Mouse (Mus musculus): ENCODE results near the gene Adarb2. TPM values are rescaled to one million over a fixed set of nuclear protein-coding genes. Genes with fewer than 3 reads are reported as not detected.
A peak's percentile ranks its signal among the peaks of the same experiment; 100 is the strongest.

The Adarb2 gene
- total RNA-seq, 1 experiment from 2014 or later: 0.05 TPM

- ATAC-seq (replicated peaks; ENCODE audit: low read depth, poor library complexity, severe bottlenecking): no peak
Observed at GRCm38 (mm10) chr13:8567111-8568026, 364.7 kb downstream of the Adarb2 start.

- no peak for ATAC-seq (replicated peaks; ENCODE audit: low read depth, poor library complexity, severe bottlenecking)
Observed at GRCm38 (mm10) chr13:8570269-8570668, 367.6 kb downstream of the Adarb2 start.

- ATAC-seq (replicated peaks; ENCODE audit: low read depth, poor library complexity, severe bottlenecking): no peak
Observed at GRCm38 (mm10) chr13:8573908-8574307, 371.2 kb downstream of the Adarb2 start.

GRCm38 (mm10) chr13:8584257-8585005 lies 381.8 kb downstream of the Adarb2 start:
- ATAC-seq (replicated peaks; ENCODE audit: low read depth, poor library complexity, severe bottlenecking): no peak

GRCm38 (mm10) chr13:8587447-8587846 lies 384.8 kb downstream of the Adarb2 start:
- ATAC-seq (replicated peaks; ENCODE audit: low read depth, poor library complexity, severe bottlenecking): no peak

- ATAC-seq (replicated peaks; ENCODE audit: low read depth, poor library complexity, severe bottlenecking): no peak
Observed at GRCm38 (mm10) chr13:8590460-8590859, 387.8 kb downstream of the Adarb2 start.

- no peak for ATAC-seq (replicated peaks; ENCODE audit: low read depth, poor library complexity, severe bottlenecking)
Observed at GRCm38 (mm10) chr13:8596977-8597646, 394.4 kb downstream of the Adarb2 start.

GRCm38 (mm10) chr13:8597647-8598017 lies 395.0 kb downstream of the Adarb2 start:
- ATAC-seq (replicated peaks; ENCODE audit: low read depth, poor library complexity, severe bottlenecking): 0 out of 2 replicates have a peak, but pooled peaks have one; percentile 32

GRCm38 (mm10) chr13:8605645-8606044 lies 403.0 kb downstream of the Adarb2 start:
- peak; percentile 45; the same call in 1 of the 2 replicates for ATAC-seq (replicated peaks; ENCODE audit: low read depth, poor library complexity, severe bottlenecking)

GRCm38 (mm10) chr13:8608040-8608439 lies 405.4 kb downstream of the Adarb2 start:
- ATAC-seq (replicated peaks; ENCODE audit: low read depth, poor library complexity, severe bottlenecking): no peak

- peak; percentile 90 for ATAC-seq (replicated peaks; ENCODE audit: low read depth, poor library complexity, severe bottlenecking)
Observed at GRCm38 (mm10) chr13:8608918-8609317, 406.3 kb downstream of the Adarb2 start.

GRCm38 (mm10) chr13:8610956-8611355 lies 408.3 kb downstream of the Adarb2 start:
- ATAC-seq (replicated peaks; ENCODE audit: low read depth, poor library complexity, severe bottlenecking): no peak

GRCm38 (mm10) chr13:8612618-8613391 lies 410.1 kb downstream of the Adarb2 start:
- ATAC-seq (replicated peaks; ENCODE audit: low read depth, poor library complexity, severe bottlenecking): no peak

- ATAC-seq (replicated peaks; ENCODE audit: low read depth, poor library complexity, severe bottlenecking): no peak
Observed at GRCm38 (mm10) chr13:8616685-8617084, 414.0 kb downstream of the Adarb2 start.

GRCm38 (mm10) chr13:8622263-8622662 lies 419.6 kb downstream of the Adarb2 start:
- no peak for ATAC-seq (replicated peaks; ENCODE audit: low read depth, poor library complexity, severe bottlenecking)

- no peak for ATAC-seq (replicated peaks; ENCODE audit: low read depth, poor library complexity, severe bottlenecking)
Observed at GRCm38 (mm10) chr13:8629565-8629964, 426.9 kb downstream of the Adarb2 start.

GRCm38 (mm10) chr13:8631618-8632017 lies 429.0 kb downstream of the Adarb2 start:
- no peak for ATAC-seq (replicated peaks; ENCODE audit: low read depth, poor library complexity, severe bottlenecking)

- ATAC-seq (replicated peaks; ENCODE audit: low read depth, poor library complexity, severe bottlenecking): peak; percentile 91
Observed at GRCm38 (mm10) chr13:8632072-8632471, 429.4 kb downstream of the Adarb2 start.

GRCm38 (mm10) chr13:8633385-8634337 lies 431.0 kb downstream of the Adarb2 start:
- peak; percentile 41 for ATAC-seq (replicated peaks; ENCODE audit: low read depth, poor library complexity, severe bottlenecking)
